Mouse (Mus musculus): ENCODE measurements at regions not wholly inside any gene's neighbourhood (a gene's known extent, or its start where the extent isn't known, plus 50 kb on each side); places are given as distances from the start of the nearest gene placed in this dataset.

DNA sequence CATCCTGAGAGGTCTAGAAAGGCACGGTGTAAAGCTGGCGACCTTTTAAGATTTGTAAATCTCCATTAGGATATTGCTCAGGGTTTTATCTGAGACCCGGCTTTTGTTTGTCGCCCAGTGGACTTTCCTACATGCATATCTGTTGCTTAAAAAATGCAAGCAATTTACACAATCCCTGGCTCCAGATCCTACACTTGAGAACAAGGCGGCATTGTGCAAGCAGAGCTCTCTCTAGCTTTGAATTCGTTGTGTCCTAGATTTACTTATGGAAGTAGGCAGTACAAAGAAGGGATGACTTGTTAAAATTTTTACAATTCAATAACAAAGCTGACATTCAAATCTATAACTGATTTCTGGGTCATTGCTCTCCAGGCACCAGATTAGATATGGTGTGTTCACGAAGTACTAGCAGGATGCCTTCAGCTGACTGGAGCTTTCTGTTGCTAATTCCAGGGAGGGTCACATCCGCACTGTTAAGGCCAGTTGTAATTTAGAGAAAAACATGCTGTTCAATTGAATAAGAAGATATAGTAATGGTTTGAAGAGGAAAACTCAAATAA is 62.2 kb upstream of the Teddm2 start:
- no peak for ATAC-seq (ENCODE audit: low FRiP score, low TSS enrichment)
- no peaks in the 10 kb centered on the region for H3K4me1 ChIP-seq (ENCODE audit: insufficient read depth, low read length)
- H3K27me3 ChIP-seq (ENCODE audit: insufficient read depth, low read length), result no peaks in the 10 kb centered on the region
- H3K4me3 ChIP-seq (ENCODE audit: low read length), result no peak overlapping the region
- WGBS, result 71% methylated on average over 8 of the region's 8 CpGs
- no peak overlapping the region for H3K9ac ChIP-seq (replicated peaks; ENCODE audit: low read length)
- H3K36me3 ChIP-seq (ENCODE audit: insufficient read depth, low read length), result no peaks in the 10 kb centered on the region
- H3K9me3 ChIP-seq (ENCODE audit: low read length), result no peaks in the 10 kb centered on the region
- no peak overlapping the region for H3K27ac ChIP-seq (ENCODE audit: low read length)
- no peak overlapping the region for H3K4me2 ChIP-seq (replicated peaks; ENCODE audit: low read depth, low read length)

DNA sequence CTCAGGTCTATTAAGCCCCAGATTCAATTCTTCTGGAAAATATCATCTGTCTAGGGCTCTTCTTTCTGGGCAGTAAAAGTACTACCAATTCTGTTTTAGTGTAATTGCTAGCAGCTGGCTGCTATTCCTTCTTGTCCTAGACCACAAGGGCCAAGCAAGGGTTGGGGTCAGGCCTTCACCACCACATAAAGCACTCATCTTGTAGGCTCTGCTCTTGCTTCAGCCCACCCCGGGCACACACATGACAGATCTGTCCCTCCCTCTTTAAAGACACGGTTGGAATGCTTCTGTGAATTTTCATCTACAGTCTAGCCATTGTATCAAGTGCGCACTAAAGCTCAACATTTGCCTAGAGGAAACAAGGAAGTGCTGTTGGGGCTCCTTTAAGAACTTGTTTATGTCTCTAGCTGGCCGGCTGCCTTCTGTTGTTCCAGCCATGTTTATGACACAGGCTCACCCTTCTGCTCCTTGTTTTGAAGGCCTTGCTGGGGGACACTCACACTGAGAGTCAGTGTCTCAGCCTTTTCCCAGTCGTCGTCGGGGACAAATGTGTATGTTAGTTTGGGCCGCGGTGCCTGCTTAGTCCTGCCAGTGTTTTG is 63.8 kb upstream of the Teddm2 start:
- peak overlapping the region; percentile 43; the same call in 1 of the 2 replicates for H3K27ac ChIP-seq (ENCODE audit: low read length)
- H3K36me3 ChIP-seq (ENCODE audit: insufficient read depth, low read length), result no peaks in the 10 kb centered on the region
- no peak overlapping the region for H3K4me2 ChIP-seq (replicated peaks; ENCODE audit: low read depth, low read length)
- peak; percentile 84 for ATAC-seq (ENCODE audit: low FRiP score, low TSS enrichment)
- H3K4me3 ChIP-seq (ENCODE audit: low read length), result no peak overlapping the region
- no peak overlapping the region for H3K9ac ChIP-seq (replicated peaks; ENCODE audit: low read length)
- WGBS, result 24% methylated on average over 9 of the region's 9 CpGs
- H3K27me3 ChIP-seq (ENCODE audit: insufficient read depth, low read length), result no peaks in the 10 kb centered on the region
- H3K9me3 ChIP-seq (ENCODE audit: low read length), result no peaks in the 10 kb centered on the region
- H3K4me1 ChIP-seq (ENCODE audit: insufficient read depth, low read length), result no peaks in the 10 kb centered on the region

DNA sequence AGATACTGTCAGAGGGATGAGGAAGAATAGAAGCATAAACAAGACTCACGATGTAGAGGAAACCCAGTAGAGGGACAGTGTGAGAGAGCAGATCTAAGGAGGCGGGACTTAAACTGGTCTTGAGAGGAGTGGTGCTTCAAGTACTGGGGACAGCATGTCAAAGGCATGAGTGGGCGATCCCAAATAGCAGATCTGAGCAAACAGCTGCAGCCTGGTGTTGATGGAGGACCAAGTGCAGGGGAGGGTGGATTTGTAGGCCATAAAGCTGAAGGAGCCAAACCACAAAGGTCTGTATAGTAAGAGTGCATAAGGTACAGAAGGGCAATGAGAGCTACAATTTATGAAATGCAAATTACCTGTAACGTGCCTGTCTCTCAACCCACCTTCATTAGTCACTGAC is 69.4 kb upstream of the Teddm2 start:
- ATAC-seq (ENCODE audit: low FRiP score, low TSS enrichment), result no peak
- Histone ChIP-seq H3K9me3 (ENCODE audit: low read length) (no peaks in the 10 kb centered on the region), H3K4me1 (ENCODE audit: insufficient read depth, low read length) (no peaks in the 10 kb centered on the region), H3K9ac (replicated peaks; ENCODE audit: low read length) (no peak overlapping the region), H3K4me3 (ENCODE audit: low read length) (no peak overlapping the region), H3K27ac (ENCODE audit: low read length) (no peak overlapping the region), H3K36me3 (ENCODE audit: insufficient read depth, low read length) (no peaks in the 10 kb centered on the region), H3K27me3 (ENCODE audit: insufficient read depth, low read length) (no peaks in the 10 kb centered on the region), H3K4me2 (replicated peaks; ENCODE audit: low read depth, low read length) (no peak overlapping the region)
- WGBS, result 73% methylated on average over 4 of the region's 4 CpGs

DNA sequence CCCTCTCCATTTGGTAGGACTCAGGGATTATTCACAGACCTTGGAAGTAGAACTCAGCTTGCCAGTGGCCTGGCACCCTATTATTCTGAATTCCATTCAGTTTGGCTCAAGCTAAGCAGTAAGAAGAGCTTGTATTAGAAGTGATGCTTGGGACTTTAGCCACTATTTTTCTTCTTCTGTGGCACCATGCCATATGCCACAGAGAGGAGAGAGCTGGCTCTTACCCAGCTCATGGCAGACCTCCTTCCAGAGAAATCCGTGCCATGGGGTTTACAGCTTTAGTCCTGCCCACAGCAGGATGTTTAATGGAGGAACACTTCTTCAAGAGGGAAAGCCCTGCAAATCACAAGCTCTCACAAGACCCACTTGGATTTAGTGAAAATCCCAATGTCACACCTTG is 74.3 kb upstream of the Teddm2 start:
- no peaks in the 10 kb centered on the region for H3K27me3 ChIP-seq (ENCODE audit: insufficient read depth, low read length)
- H3K9ac ChIP-seq (replicated peaks; ENCODE audit: low read length), result no peak overlapping the region
- H3K4me1 ChIP-seq (ENCODE audit: insufficient read depth, low read length), result no peaks in the 10 kb centered on the region
- H3K4me3 ChIP-seq (ENCODE audit: low read length), result no peak overlapping the region
- 63% methylated on average over 1 of the region's 1 CpGs for WGBS
- H3K9me3 ChIP-seq (ENCODE audit: low read length), result no peaks in the 10 kb centered on the region
- no peak overlapping the region for H3K27ac ChIP-seq (ENCODE audit: low read length)
- no peak for ATAC-seq (ENCODE audit: low FRiP score, low TSS enrichment)
- no peak overlapping the region for H3K4me2 ChIP-seq (replicated peaks; ENCODE audit: low read depth, low read length)
- no peaks in the 10 kb centered on the region for H3K36me3 ChIP-seq (ENCODE audit: insufficient read depth, low read length)

DNA sequence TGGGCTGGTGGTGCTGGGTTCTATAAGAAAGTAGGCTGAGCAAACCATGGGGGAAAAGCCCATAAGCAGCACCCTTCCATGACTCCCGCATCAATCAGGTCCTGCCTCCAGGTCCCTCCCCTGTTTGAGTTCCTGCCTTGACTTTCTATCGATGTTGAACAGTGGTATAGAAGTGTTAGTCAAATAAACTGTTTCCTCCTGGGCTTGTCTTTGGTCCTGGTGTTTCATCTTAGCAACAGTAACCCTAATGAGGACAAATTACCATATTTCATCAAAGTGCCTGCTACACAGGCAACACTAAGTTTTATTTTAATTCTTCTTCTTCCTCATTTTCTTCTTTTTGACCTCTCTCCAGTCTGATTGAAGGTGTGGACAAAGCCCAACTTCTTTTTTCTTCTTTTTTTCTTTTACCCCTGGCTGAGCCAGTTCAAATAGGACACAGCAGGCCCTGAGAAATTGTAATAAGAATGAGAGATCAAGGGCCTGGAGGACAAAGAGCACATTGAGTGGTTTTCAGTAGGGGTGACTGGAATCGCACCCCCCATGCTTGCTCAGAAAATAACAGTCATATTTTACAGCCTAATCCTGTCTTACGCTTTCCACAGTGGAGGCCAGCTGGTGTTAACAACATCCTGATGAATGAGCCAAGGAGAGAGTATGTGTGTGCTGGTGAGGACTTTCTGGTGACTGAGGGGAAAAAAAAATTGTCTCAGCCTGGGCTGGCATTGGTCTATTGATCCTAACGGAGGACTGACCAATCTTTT is 78.1 kb upstream of the Teddm2 start:
- Histone ChIP-seq H3K4me1 (ENCODE audit: insufficient read depth, low read length) (no peaks in the 10 kb centered on the region), H3K27ac (ENCODE audit: low read length) (no peak overlapping the region), H3K4me3 (ENCODE audit: low read length) (no peak overlapping the region), H3K36me3 (ENCODE audit: insufficient read depth, low read length) (no peaks in the 10 kb centered on the region), H3K4me2 (replicated peaks; ENCODE audit: low read depth, low read length) (no peak overlapping the region), H3K9ac (replicated peaks; ENCODE audit: low read length) (no peak overlapping the region), H3K27me3 (ENCODE audit: insufficient read depth, low read length) (no peaks in the 10 kb centered on the region), H3K9me3 (ENCODE audit: low read length) (no peaks in the 10 kb centered on the region)
- WGBS, result 47% methylated on average over 5 of the region's 5 CpGs
- no peak for ATAC-seq (ENCODE audit: low FRiP score, low TSS enrichment)

DNA sequence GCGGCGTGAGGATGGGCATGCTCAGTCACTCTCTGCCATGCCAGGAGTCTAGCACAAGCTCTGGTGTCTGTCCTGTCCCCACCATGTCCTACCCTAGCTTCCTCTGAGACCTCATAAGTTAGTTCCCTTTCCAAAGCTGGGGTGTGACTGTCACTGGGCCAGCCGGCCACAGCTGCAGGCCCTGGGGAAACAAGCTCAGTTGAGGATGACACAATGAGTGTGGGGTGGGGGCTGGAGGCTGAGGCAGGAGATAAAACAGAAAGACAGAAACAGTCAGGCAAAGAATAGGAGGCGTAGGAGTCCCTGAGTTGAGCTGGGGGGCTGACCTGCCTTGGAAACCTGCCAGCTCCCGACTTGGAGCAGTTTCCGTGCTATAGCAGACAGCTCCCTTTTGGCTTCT is 80.9 kb upstream of the Teddm2 start:
- Histone ChIP-seq H3K27ac (ENCODE audit: low read length) (no peak overlapping the region), H3K4me2 (replicated peaks; ENCODE audit: low read depth, low read length) (no peak overlapping the region), H3K36me3 (ENCODE audit: insufficient read depth, low read length) (no peaks in the 10 kb centered on the region), H3K9ac (replicated peaks; ENCODE audit: low read length) (no peak overlapping the region), H3K4me1 (ENCODE audit: insufficient read depth, low read length) (no peaks in the 10 kb centered on the region), H3K4me3 (ENCODE audit: low read length) (no peak overlapping the region), H3K27me3 (ENCODE audit: insufficient read depth, low read length) (no peaks in the 10 kb centered on the region), H3K9me3 (ENCODE audit: low read length) (no peaks in the 10 kb centered on the region)
- 51% methylated on average over 6 of the region's 6 CpGs for WGBS
- 0 out of 2 replicates have a peak, but pooled peaks have one; percentile 39 for ATAC-seq (ENCODE audit: low FRiP score, low TSS enrichment)

DNA sequence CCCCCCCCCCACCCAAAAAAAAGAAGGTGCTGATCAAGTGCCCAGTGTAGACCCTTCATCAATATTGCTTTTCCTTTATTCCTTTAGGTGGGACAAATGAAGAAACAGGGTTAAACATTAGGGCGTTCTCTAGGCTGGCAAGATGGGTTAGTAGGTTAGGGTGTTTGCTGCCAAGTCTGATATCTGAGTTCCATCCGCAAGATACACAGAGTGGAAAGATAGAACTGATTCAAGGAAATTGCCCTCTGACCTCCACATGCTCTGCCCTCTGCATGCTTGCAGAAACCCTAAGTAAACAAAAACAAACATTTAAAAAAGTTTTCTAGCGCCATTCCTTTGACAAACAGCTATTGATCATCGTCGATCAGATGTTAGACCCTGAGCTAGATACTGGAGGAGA is 85.6 kb upstream of the Teddm2 start:
- H3K36me3 ChIP-seq (ENCODE audit: insufficient read depth, low read length), result no peaks in the 10 kb centered on the region
- no peaks in the 10 kb centered on the region for H3K27me3 ChIP-seq (ENCODE audit: insufficient read depth, low read length)
- 83% methylated on average over 5 of the region's 5 CpGs for WGBS
- no peaks in the 10 kb centered on the region for H3K9me3 ChIP-seq (ENCODE audit: low read length)
- no peak overlapping the region for H3K4me2 ChIP-seq (replicated peaks; ENCODE audit: low read depth, low read length)
- H3K4me3 ChIP-seq (ENCODE audit: low read length), result no peak overlapping the region
- no peak overlapping the region for H3K27ac ChIP-seq (ENCODE audit: low read length)
- H3K4me1 ChIP-seq (ENCODE audit: insufficient read depth, low read length), result no peaks in the 10 kb centered on the region
- no peak overlapping the region for H3K9ac ChIP-seq (replicated peaks; ENCODE audit: low read length)
- ATAC-seq (ENCODE audit: low FRiP score, low TSS enrichment), result no peak

DNA sequence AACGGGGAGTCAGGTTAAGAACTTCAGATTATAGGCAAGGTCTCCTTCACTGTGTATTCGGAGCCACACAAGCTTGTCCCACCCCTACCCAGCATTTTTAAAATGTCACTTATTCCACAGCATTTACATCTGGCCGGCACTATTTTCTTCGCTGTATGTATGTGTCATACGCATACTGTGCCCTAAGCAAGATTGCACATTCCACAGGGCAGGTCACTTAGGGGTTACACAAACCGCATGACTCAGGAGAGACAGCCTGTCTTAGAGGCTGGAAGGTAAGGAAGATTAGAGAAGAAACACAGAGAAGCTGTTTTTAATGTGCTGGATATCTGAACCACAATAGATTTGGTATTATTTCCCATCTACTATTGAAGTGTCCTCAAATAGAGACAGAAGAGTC is 86.6 kb upstream of the Teddm2 start:
- Histone ChIP-seq H3K4me3 (ENCODE audit: low read length) (no peak overlapping the region), H3K27ac (ENCODE audit: low read length) (no peak overlapping the region), H3K9ac (replicated peaks; ENCODE audit: low read length) (no peak overlapping the region), H3K36me3 (ENCODE audit: insufficient read depth, low read length) (no peaks in the 10 kb centered on the region), H3K27me3 (ENCODE audit: insufficient read depth, low read length) (no peaks in the 10 kb centered on the region), H3K4me1 (ENCODE audit: insufficient read depth, low read length) (no peaks in the 10 kb centered on the region), H3K9me3 (ENCODE audit: low read length) (no peaks in the 10 kb centered on the region), H3K4me2 (replicated peaks; ENCODE audit: low read depth, low read length) (no peak overlapping the region)
- WGBS, result 63% methylated on average over 6 of the region's 6 CpGs
- ATAC-seq (ENCODE audit: low FRiP score, low TSS enrichment), result 0 out of 2 replicates have a peak, but pooled peaks have one; percentile 59

DNA sequence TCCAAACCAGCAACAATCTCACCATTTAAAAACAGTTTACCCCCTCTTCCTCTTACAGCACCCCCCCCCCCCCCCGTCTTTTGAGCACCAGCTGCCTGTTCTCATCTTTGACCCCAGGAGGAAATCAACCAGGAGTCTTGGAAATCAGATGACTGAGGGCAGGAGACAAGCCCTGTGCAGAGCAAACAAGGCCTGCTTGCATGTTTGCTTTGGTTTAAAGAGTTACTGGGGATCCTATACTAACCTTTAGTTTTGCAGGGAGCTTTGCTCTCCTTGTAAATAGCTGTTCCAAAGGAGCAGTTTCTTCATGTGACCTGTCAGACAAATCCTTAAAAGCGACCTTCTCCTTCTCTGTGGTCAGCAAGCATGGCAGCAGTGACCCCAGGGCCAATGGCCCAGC is 88.3 kb upstream of the Teddm2 start:
- Histone ChIP-seq H3K27me3 (ENCODE audit: insufficient read depth, low read length) (no peaks in the 10 kb centered on the region), H3K4me2 (replicated peaks; ENCODE audit: low read depth, low read length) (no peak overlapping the region), H3K9ac (replicated peaks; ENCODE audit: low read length) (no peak overlapping the region), H3K36me3 (ENCODE audit: insufficient read depth, low read length) (no peaks in the 10 kb centered on the region), H3K27ac (ENCODE audit: low read length) (no peak overlapping the region), H3K9me3 (ENCODE audit: low read length) (no peaks in the 10 kb centered on the region), H3K4me3 (ENCODE audit: low read length) (no peak overlapping the region), H3K4me1 (ENCODE audit: insufficient read depth, low read length) (no peaks in the 10 kb centered on the region)
- no peak for ATAC-seq (ENCODE audit: low FRiP score, low TSS enrichment)
- WGBS, result 34% methylated on average over 2 of the region's 2 CpGs

Data from kidney, embryonic 16.5 days (tissue).